Mouse (Mus musculus): ENCODE results near the gene Mettl24.
"Not testable (repeated sequence)": the region's sequence is repeated elsewhere in the genome, so short reads cannot be mapped to it uniquely, and the experiment has no call there.

DNA sequence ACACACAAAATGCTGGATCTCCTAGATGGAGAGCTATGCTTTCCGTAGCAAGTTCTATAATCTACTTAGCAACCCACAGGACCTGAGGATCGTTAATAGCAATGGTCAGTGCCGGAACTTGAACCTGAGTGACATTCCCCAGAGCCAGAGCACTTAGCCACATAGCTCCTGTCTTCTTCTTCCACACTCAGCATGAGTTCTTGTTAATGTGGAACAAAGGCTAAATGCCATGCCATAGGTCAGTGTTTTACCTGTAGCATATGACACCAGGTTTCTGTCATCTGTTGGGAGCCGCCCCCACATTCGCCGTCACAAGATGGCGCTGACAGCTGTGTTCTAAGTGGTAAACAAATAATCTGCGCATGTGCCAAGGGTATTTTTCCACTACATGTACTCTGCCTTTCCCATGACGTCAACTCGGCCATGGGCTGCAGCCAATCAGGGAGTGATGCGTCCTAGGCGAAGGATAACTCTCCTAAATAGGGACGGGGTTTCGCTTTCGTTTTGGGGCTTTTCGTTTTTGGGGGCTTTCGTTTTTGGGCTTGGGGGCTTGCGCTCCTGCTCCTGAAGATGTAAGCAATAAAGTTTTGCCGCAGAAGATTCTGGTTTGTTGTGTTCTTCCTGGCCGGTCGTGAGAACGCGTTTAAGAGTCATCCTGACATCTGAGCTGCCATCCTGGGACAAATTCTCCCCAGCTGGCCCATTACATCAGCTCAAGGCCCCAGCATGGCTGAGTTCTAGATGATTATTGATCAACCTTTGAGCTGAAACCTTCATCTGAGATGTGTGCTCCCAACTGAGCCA is 76.5 kb downstream of the Mettl24 start:
- TF ChIP-seq CTCF, EP300 (IDR thresholded peaks at IDR 0.05; ENCODE audit: low read depth): not testable (repeated sequence)

Measured in heart, postnatal 0 days (tissue).